Mouse (Mus musculus): ENCODE measurements around the gene Bid. TPM values are rescaled to one million over a fixed set of nuclear protein-coding genes. Genes with fewer than 3 reads are reported as not detected.

Bid gene
- polyA plus RNA-seq (2017; shearing (Covaris generic)) = 10 to 100 TPM; 41.5 to 50.6 TPM

DNA sequence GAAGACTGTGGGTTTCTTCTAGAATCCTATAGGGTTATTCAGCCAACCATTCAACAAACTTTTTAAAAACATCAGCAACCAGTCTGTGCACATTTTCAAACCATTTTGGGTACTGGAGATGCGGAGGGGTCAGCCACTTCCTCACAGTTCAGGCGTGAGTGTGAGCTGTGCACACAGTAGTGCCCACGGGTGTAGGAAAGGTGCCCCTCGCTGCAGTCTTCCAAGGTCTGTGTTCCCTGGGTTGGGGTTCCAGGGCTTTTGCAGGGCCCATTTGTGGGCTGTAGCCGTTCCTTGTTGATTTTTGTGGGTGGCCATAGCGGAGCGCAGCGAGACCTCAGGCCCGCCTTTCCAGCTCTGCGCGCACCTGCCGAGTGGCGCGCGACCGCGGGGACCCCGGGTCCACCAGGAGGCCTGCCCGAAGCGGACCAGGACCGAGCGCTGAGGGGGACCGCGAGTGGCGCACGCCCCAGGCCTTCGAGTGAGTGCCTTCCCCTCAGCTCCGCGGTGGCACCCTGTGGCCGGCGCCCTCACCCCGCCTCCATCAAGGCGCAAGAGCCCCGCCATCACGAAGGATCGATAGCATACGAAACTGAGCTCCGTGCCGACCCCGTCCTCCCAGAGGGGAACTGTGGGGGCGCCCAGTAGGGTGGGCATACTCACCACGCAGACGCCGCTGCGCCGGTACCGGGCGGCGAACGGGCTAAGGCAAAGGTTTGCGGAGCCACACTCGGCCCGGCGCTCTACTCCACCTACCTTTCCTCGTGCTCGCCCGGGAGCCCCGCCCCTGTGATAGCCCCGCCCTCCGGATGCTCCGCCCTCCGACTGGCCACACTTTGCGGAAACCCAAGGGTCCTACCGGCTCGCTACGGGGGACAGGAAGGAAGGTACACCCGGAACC, at the start of gene Bid:
Bid (minus strand) TSS at position 780 of the 898 bp plus-strand sequence.

Other genes starting within 250 kb of the Bid start
- under 1 TPM in 1 of 2 experiments, not detected in 1; 0.08 TPM for gene Slc25a18, start 143.3 kb downstream of the Bid start, polyA plus RNA-seq (2017; shearing (Covaris generic))
- gene Atp6v1e1, start 94.1 kb downstream of the Bid start, polyA plus RNA-seq (2017; shearing (Covaris generic)) = 100 to 1,000 TPM; 129 to 133 TPM
- gene Bcl2l13, start 80.6 kb downstream of the Bid start, polyA plus RNA-seq (2017; shearing (Covaris generic)) = 10 to 100 TPM; 25.3 to 26.8 TPM
- 10 to 100 TPM; 10.1 to 12.5 TPM for gene Mical3, start 214.1 kb upstream of the Bid start, polyA plus RNA-seq (2017; shearing (Covaris generic))